Mouse (Mus musculus): ENCODE measurements at regions not wholly inside any gene's neighbourhood (a gene's known extent, or its start where the extent isn't known, plus 50 kb on each side); places are given as distances from the start of the nearest gene placed in this dataset.

GRCm38 (mm10) chr14:46639116-46639826 is 121.1 kb upstream of the Cdkn3 start:
- DNase-seq (ENCODE audit: low read depth, low spot score), result no peak

- DNase-seq (ENCODE audit: low read depth, low spot score), result no peak
Measured at GRCm38 (mm10) chr14:46638516-46638915, 121.8 kb upstream of the Cdkn3 start.

- no peak for DNase-seq (ENCODE audit: low read depth, low spot score)
Measured at GRCm38 (mm10) chr14:46637240-46637639, 123.1 kb upstream of the Cdkn3 start.

GRCm38 (mm10) chr14:46636364-46636763 is 124.0 kb upstream of the Cdkn3 start:
- no peak for DNase-seq (ENCODE audit: low read depth, low spot score)

GRCm38 (mm10) chr14:46635322-46635721 is 125.0 kb upstream of the Cdkn3 start:
- DNase-seq (ENCODE audit: low read depth, low spot score), result no peak

- no peak for DNase-seq (ENCODE audit: low read depth, low spot score)
Measured at GRCm38 (mm10) chr14:46634656-46635244, 125.6 kb upstream of the Cdkn3 start.

GRCm38 (mm10) chr14:46634251-46634650 is 126.1 kb upstream of the Cdkn3 start:
- no peak for DNase-seq (ENCODE audit: low read depth, low spot score)

GRCm38 (mm10) chr14:46627690-46628089 is 132.7 kb upstream of the Cdkn3 start:
- DNase-seq (ENCODE audit: low read depth, low spot score), result no peak

- DNase-seq (ENCODE audit: low read depth, low spot score), result no peak
Measured at GRCm38 (mm10) chr14:46625760-46626159, 134.6 kb upstream of the Cdkn3 start.

GRCm38 (mm10) chr14:46623645-46624044 is 136.7 kb upstream of the Cdkn3 start:
- no peak for DNase-seq (ENCODE audit: low read depth, low spot score)

- DNase-seq (ENCODE audit: low read depth, low spot score), result no peak
Measured at GRCm38 (mm10) chr14:46616030-46616429, 144.3 kb upstream of the Cdkn3 start.

GRCm38 (mm10) chr14:46614936-46615335 is 145.4 kb upstream of the Cdkn3 start:
- DNase-seq (ENCODE audit: low read depth, low spot score), result no peak

- no peak for DNase-seq (ENCODE audit: low read depth, low spot score)
Measured at GRCm38 (mm10) chr14:46613748-46614147, 146.6 kb upstream of the Cdkn3 start.

- no peak for DNase-seq (ENCODE audit: low read depth, low spot score)
Measured at GRCm38 (mm10) chr14:46613211-46613610, 147.1 kb upstream of the Cdkn3 start.

- DNase-seq (ENCODE audit: low read depth, low spot score), result no peak
Measured at GRCm38 (mm10) chr14:46612584-46612983, 147.8 kb upstream of the Cdkn3 start.

- no peak for DNase-seq (ENCODE audit: low read depth, low spot score)
Measured at GRCm38 (mm10) chr14:46610926-46611325, 149.4 kb upstream of the Cdkn3 start.

GRCm38 (mm10) chr14:46610226-46610855 is 150.0 kb upstream of the Cdkn3 start:
- DNase-seq (ENCODE audit: low read depth, low spot score), result no peak

- no peak for DNase-seq (ENCODE audit: low read depth, low spot score)
Measured at GRCm38 (mm10) chr14:46606694-46607093, 153.6 kb upstream of the Cdkn3 start.

- no peak for DNase-seq (ENCODE audit: low read depth, low spot score)
Measured at GRCm38 (mm10) chr14:46606037-46606436, 154.3 kb upstream of the Cdkn3 start.

- no peak for DNase-seq (ENCODE audit: low read depth, low spot score)
Measured at GRCm38 (mm10) chr14:46604886-46605531, 155.3 kb upstream of the Cdkn3 start.

GRCm38 (mm10) chr14:46604156-46604885 is 156.0 kb upstream of the Cdkn3 start:
- no peak for DNase-seq (ENCODE audit: low read depth, low spot score)
